Mouse (Mus musculus): ENCODE data around the gene Pheta1. TPM values are rescaled to one million over a fixed set of nuclear protein-coding genes. Genes with fewer than 3 reads are reported as not detected.

The Pheta1 gene
- polyA plus RNA-seq, 1 experiment, result 12.9 TPM

- H3K4me1 ChIP-seq (ENCODE audit: control insufficient read depth, insufficient read depth, low read length), result no peaks in the 10 kb centered on the region
- no peak overlapping the region for H3K4me3 ChIP-seq (ENCODE audit: insufficient read depth, low read length)
- TF ChIP-seq CTCF (IDR thresholded peaks at IDR 0.05; ENCODE audit: extremely low read depth, insufficient read depth, low read length) (no peak), POLR2A (IDR thresholded peaks at IDR 0.05; ENCODE audit: extremely low read depth, insufficient read depth, low read length) (no peak)
- H3K27ac ChIP-seq (ENCODE audit: insufficient read depth, low read length), result no peak overlapping the region
Measured at GRCm38 (mm10) chr5:121875041-121875440, 26.3 kb downstream of the Pheta1 start.

- no peak for TF ChIP-seq CTCF (IDR thresholded peaks at IDR 0.05; ENCODE audit: extremely low read depth, insufficient read depth, low read length)
- TF ChIP-seq POLR2A (IDR thresholded peaks at IDR 0.05; ENCODE audit: extremely low read depth, insufficient read depth, low read length), result no peak
- Histone ChIP-seq H3K4me1 (ENCODE audit: control insufficient read depth, insufficient read depth, low read length) (no peaks in the 10 kb centered on the region), H3K27ac (ENCODE audit: insufficient read depth, low read length) (no peak overlapping the region), H3K4me3 (ENCODE audit: insufficient read depth, low read length) (no peak overlapping the region)
Measured at GRCm38 (mm10) chr5:121876901-121877300, 28.1 kb downstream of the Pheta1 start.

- Histone ChIP-seq H3K27ac (ENCODE audit: insufficient read depth, low read length) (no peak overlapping the region), H3K4me3 (ENCODE audit: insufficient read depth, low read length) (no peak overlapping the region), H3K4me1 (ENCODE audit: control insufficient read depth, insufficient read depth, low read length) (no peaks in the 10 kb centered on the region)
- no peak for TF ChIP-seq POLR2A (IDR thresholded peaks at IDR 0.05; ENCODE audit: extremely low read depth, insufficient read depth, low read length)
- no peak for TF ChIP-seq CTCF (IDR thresholded peaks at IDR 0.05; ENCODE audit: extremely low read depth, insufficient read depth, low read length)
Measured at GRCm38 (mm10) chr5:121878703-121879102, 29.9 kb downstream of the Pheta1 start.

GRCm38 (mm10) chr5:121879211-121879610 lies 30.4 kb downstream of the Pheta1 start:
- Histone ChIP-seq H3K4me3 (ENCODE audit: insufficient read depth, low read length) (no peak overlapping the region), H3K27ac (ENCODE audit: insufficient read depth, low read length) (no peak overlapping the region), H3K4me1 (ENCODE audit: control insufficient read depth, insufficient read depth, low read length) (no peaks in the 10 kb centered on the region)

GRCm38 (mm10) chr5:121883356-121883755 lies 34.6 kb downstream of the Pheta1 start:
- no peak overlapping the region for H3K4me3 ChIP-seq (ENCODE audit: insufficient read depth, low read length)
- no peaks in the 10 kb centered on the region for H3K4me1 ChIP-seq (ENCODE audit: control insufficient read depth, insufficient read depth, low read length)
- H3K27ac ChIP-seq (ENCODE audit: insufficient read depth, low read length), result no peak overlapping the region
- TF ChIP-seq POLR2A (IDR thresholded peaks at IDR 0.05; ENCODE audit: extremely low read depth, insufficient read depth, low read length) (no peak), CTCF (IDR thresholded peaks at IDR 0.05; ENCODE audit: extremely low read depth, insufficient read depth, low read length) (no peak)

More at GRCm38 (mm10) chr5:121879211-121879610, 30.4 kb downstream of the Pheta1 start:
- TF ChIP-seq CTCF (IDR thresholded peaks at IDR 0.05; ENCODE audit: extremely low read depth, insufficient read depth, low read length) (peak; percentile 54), POLR2A (IDR thresholded peaks at IDR 0.05; ENCODE audit: extremely low read depth, insufficient read depth, low read length) (no peak)

- H3K27ac ChIP-seq (ENCODE audit: insufficient read depth, low read length), result no peak overlapping the region
- H3K4me3 ChIP-seq (ENCODE audit: insufficient read depth, low read length), result no peak overlapping the region
- peaks cover 4% of the 10 kb centered on the region for H3K4me1 ChIP-seq (ENCODE audit: control insufficient read depth, insufficient read depth, low read length)
- TF ChIP-seq CTCF (IDR thresholded peaks at IDR 0.05; ENCODE audit: extremely low read depth, insufficient read depth, low read length), result no peak
- no peak for TF ChIP-seq POLR2A (IDR thresholded peaks at IDR 0.05; ENCODE audit: extremely low read depth, insufficient read depth, low read length)
Measured at GRCm38 (mm10) chr5:121889375-121889774, 40.6 kb downstream of the Pheta1 start.

- H3K4me1 ChIP-seq (ENCODE audit: control insufficient read depth, insufficient read depth, low read length), result peaks cover 4% of the 10 kb centered on the region
- H3K4me3 ChIP-seq (ENCODE audit: insufficient read depth, low read length), result no peak overlapping the region
- TF ChIP-seq POLR2A (IDR thresholded peaks at IDR 0.05; ENCODE audit: extremely low read depth, insufficient read depth, low read length), result no peak
- no peak for TF ChIP-seq CTCF (IDR thresholded peaks at IDR 0.05; ENCODE audit: extremely low read depth, insufficient read depth, low read length)
- no peak overlapping the region for H3K27ac ChIP-seq (ENCODE audit: insufficient read depth, low read length)
Measured at GRCm38 (mm10) chr5:121889819-121890362, 41.1 kb downstream of the Pheta1 start.

GRCm38 (mm10) chr5:121890925-121891324 lies 42.1 kb downstream of the Pheta1 start:
- Histone ChIP-seq H3K4me1 (ENCODE audit: control insufficient read depth, insufficient read depth, low read length) (peaks cover 4% of the 10 kb centered on the region), H3K4me3 (ENCODE audit: insufficient read depth, low read length) (no peak overlapping the region), H3K27ac (ENCODE audit: insufficient read depth, low read length) (no peak overlapping the region)
- TF ChIP-seq CTCF (IDR thresholded peaks at IDR 0.05; ENCODE audit: extremely low read depth, insufficient read depth, low read length), result no peak

GRCm38 (mm10) chr5:121892281-121892680 lies 43.5 kb downstream of the Pheta1 start:
- Histone ChIP-seq H3K4me1 (ENCODE audit: control insufficient read depth, insufficient read depth, low read length) (peaks cover 4% of the 10 kb centered on the region), H3K4me3 (ENCODE audit: insufficient read depth, low read length) (no peak overlapping the region), H3K27ac (ENCODE audit: insufficient read depth, low read length) (no peak overlapping the region)
- TF ChIP-seq CTCF (IDR thresholded peaks at IDR 0.05; ENCODE audit: extremely low read depth, insufficient read depth, low read length), result no peak
- no peak for TF ChIP-seq POLR2A (IDR thresholded peaks at IDR 0.05; ENCODE audit: extremely low read depth, insufficient read depth, low read length)

- no peak overlapping the region for H3K27ac ChIP-seq (ENCODE audit: insufficient read depth, low read length)
- TF ChIP-seq CTCF (IDR thresholded peaks at IDR 0.05; ENCODE audit: extremely low read depth, insufficient read depth, low read length) (peak; percentile 34; the same call in 1 of the 2 replicates), POLR2A (IDR thresholded peaks at IDR 0.05; ENCODE audit: extremely low read depth, insufficient read depth, low read length) (no peak)
- H3K4me3 ChIP-seq (ENCODE audit: insufficient read depth, low read length), result no peak overlapping the region
- peaks cover 4% of the 10 kb centered on the region for H3K4me1 ChIP-seq (ENCODE audit: control insufficient read depth, insufficient read depth, low read length)
Measured at GRCm38 (mm10) chr5:121893581-121893980, 44.8 kb downstream of the Pheta1 start.

Measured in cortical plate, adult 2 months (tissue).